Mouse (Mus musculus): ENCODE measurements around the gene Fxyd3. TPM values are rescaled to one million over a fixed set of nuclear protein-coding genes. Genes with fewer than 3 reads are reported as not detected.

Fxyd3 gene
- polyA plus RNA-seq, 1 experiment = not detected

GRCm38 (mm10) chr7:31039011-31039410 is 37.5 kb downstream of the Fxyd3 start:
- WGBS = 88% methylated on average over 4 of the region's 4 CpGs
- no peak overlapping the region for H3K27ac ChIP-seq (ENCODE audit: insufficient read depth, low read depth, low read length)
- H3K4me1 ChIP-seq (ENCODE audit: control insufficient read depth, insufficient read depth, low read length) = peaks cover 8% of the 10 kb centered on the region
- no peak for TF ChIP-seq POLR2A (IDR thresholded peaks at IDR 0.05; ENCODE audit: insufficient read depth, low read depth, low read length)
- no peak for TF ChIP-seq CTCF (IDR thresholded peaks at IDR 0.05; ENCODE audit: insufficient read depth, low read depth, low read length)
- no peak overlapping the region for H3K4me3 ChIP-seq (ENCODE audit: insufficient read depth, low read depth, low read length)

- peaks cover 8% of the 10 kb centered on the region for H3K4me1 ChIP-seq (ENCODE audit: control insufficient read depth, insufficient read depth, low read length)
- H3K27ac ChIP-seq (ENCODE audit: insufficient read depth, low read depth, low read length) = no peak overlapping the region
- H3K4me3 ChIP-seq (ENCODE audit: insufficient read depth, low read depth, low read length) = no peak overlapping the region
- no peak for TF ChIP-seq POLR2A (IDR thresholded peaks at IDR 0.05; ENCODE audit: insufficient read depth, low read depth, low read length)
- no peak for TF ChIP-seq CTCF (IDR thresholded peaks at IDR 0.05; ENCODE audit: insufficient read depth, low read depth, low read length)
- WGBS = 76% methylated on average over 2 of the region's 2 CpGs
Observed at GRCm38 (mm10) chr7:31037675-31038074, 38.8 kb downstream of the Fxyd3 start.

- 84% methylated on average over 7 of the region's 7 CpGs for WGBS
- TF ChIP-seq CTCF (IDR thresholded peaks at IDR 0.05; ENCODE audit: insufficient read depth, low read depth, low read length) (no peak), POLR2A (IDR thresholded peaks at IDR 0.05; ENCODE audit: insufficient read depth, low read depth, low read length) (no peak)
- Histone ChIP-seq H3K27ac (ENCODE audit: insufficient read depth, low read depth, low read length) (no peak overlapping the region), H3K4me1 (ENCODE audit: control insufficient read depth, insufficient read depth, low read length) (peaks cover 3% of the 10 kb centered on the region), H3K4me3 (ENCODE audit: insufficient read depth, low read depth, low read length) (no peak overlapping the region)
Observed at GRCm38 (mm10) chr7:31036917-31037316, 39.6 kb downstream of the Fxyd3 start.

GRCm38 (mm10) chr7:31035291-31035690 is 41.2 kb downstream of the Fxyd3 start:
- Histone ChIP-seq H3K4me1 (ENCODE audit: control insufficient read depth, insufficient read depth, low read length) (no peaks in the 10 kb centered on the region), H3K4me3 (ENCODE audit: insufficient read depth, low read depth, low read length) (no peak overlapping the region), H3K27ac (ENCODE audit: insufficient read depth, low read depth, low read length) (no peak overlapping the region)
- TF ChIP-seq POLR2A (IDR thresholded peaks at IDR 0.05; ENCODE audit: insufficient read depth, low read depth, low read length) (no peak), CTCF (IDR thresholded peaks at IDR 0.05; ENCODE audit: insufficient read depth, low read depth, low read length) (no peak)
- WGBS = 84% methylated on average over 11 of the region's 11 CpGs

GRCm38 (mm10) chr7:31034789-31035188 is 41.7 kb downstream of the Fxyd3 start:
- no peak for TF ChIP-seq CTCF (IDR thresholded peaks at IDR 0.05; ENCODE audit: insufficient read depth, low read depth, low read length)
- TF ChIP-seq POLR2A (IDR thresholded peaks at IDR 0.05; ENCODE audit: insufficient read depth, low read depth, low read length) = no peak
- 67% methylated on average over 11 of the region's 11 CpGs for WGBS
- no peaks in the 10 kb centered on the region for H3K4me1 ChIP-seq (ENCODE audit: control insufficient read depth, insufficient read depth, low read length)
- no peak overlapping the region for H3K4me3 ChIP-seq (ENCODE audit: insufficient read depth, low read depth, low read length)
- H3K27ac ChIP-seq (ENCODE audit: insufficient read depth, low read depth, low read length) = no peak overlapping the region

- 74% methylated on average over 9 of the region's 9 CpGs for WGBS
- TF ChIP-seq CTCF (IDR thresholded peaks at IDR 0.05; ENCODE audit: insufficient read depth, low read depth, low read length) (no peak), POLR2A (IDR thresholded peaks at IDR 0.05; ENCODE audit: insufficient read depth, low read depth, low read length) (no peak)
Observed at GRCm38 (mm10) chr7:31033409-31034165, 42.9 kb downstream of the Fxyd3 start.

GRCm38 (mm10) chr7:31031731-31032130 is 44.8 kb downstream of the Fxyd3 start:
- WGBS = 90% methylated on average over 7 of the region's 7 CpGs
- no peak overlapping the region for H3K4me3 ChIP-seq (ENCODE audit: insufficient read depth, low read depth, low read length)

More at GRCm38 (mm10) chr7:31033409-31034165, 42.9 kb downstream of the Fxyd3 start:
- H3K4me3 ChIP-seq (ENCODE audit: insufficient read depth, low read depth, low read length) = no peak overlapping the region
- no peaks in the 10 kb centered on the region for H3K4me1 ChIP-seq (ENCODE audit: control insufficient read depth, insufficient read depth, low read length)
- no peak overlapping the region for H3K27ac ChIP-seq (ENCODE audit: insufficient read depth, low read depth, low read length)

GRCm38 (mm10) chr7:31030717-31031116 is 45.8 kb downstream of the Fxyd3 start:
- Histone ChIP-seq H3K4me1 (ENCODE audit: control insufficient read depth, insufficient read depth, low read length) (no peaks in the 10 kb centered on the region), H3K4me3 (ENCODE audit: insufficient read depth, low read depth, low read length) (no peak overlapping the region), H3K27ac (ENCODE audit: insufficient read depth, low read depth, low read length) (no peak overlapping the region)
- TF ChIP-seq POLR2A (IDR thresholded peaks at IDR 0.05; ENCODE audit: insufficient read depth, low read depth, low read length) = no peak
- no peak for TF ChIP-seq CTCF (IDR thresholded peaks at IDR 0.05; ENCODE audit: insufficient read depth, low read depth, low read length)
- WGBS = 71% methylated on average over 2 of the region's 2 CpGs

More at GRCm38 (mm10) chr7:31031731-31032130, 44.8 kb downstream of the Fxyd3 start:
- TF ChIP-seq POLR2A (IDR thresholded peaks at IDR 0.05; ENCODE audit: insufficient read depth, low read depth, low read length) = no peak
- TF ChIP-seq CTCF (IDR thresholded peaks at IDR 0.05; ENCODE audit: insufficient read depth, low read depth, low read length) = no peak
- Histone ChIP-seq H3K4me1 (ENCODE audit: control insufficient read depth, insufficient read depth, low read length) (no peaks in the 10 kb centered on the region), H3K27ac (ENCODE audit: insufficient read depth, low read depth, low read length) (no peak overlapping the region)

- no peak overlapping the region for H3K27ac ChIP-seq (ENCODE audit: insufficient read depth, low read depth, low read length)
- TF ChIP-seq CTCF (IDR thresholded peaks at IDR 0.05; ENCODE audit: insufficient read depth, low read depth, low read length) (no peak), POLR2A (IDR thresholded peaks at IDR 0.05; ENCODE audit: insufficient read depth, low read depth, low read length) (no peak)
- no peaks in the 10 kb centered on the region for H3K4me1 ChIP-seq (ENCODE audit: control insufficient read depth, insufficient read depth, low read length)
- H3K4me3 ChIP-seq (ENCODE audit: insufficient read depth, low read depth, low read length) = no peak overlapping the region
- WGBS = 80% methylated on average over 8 of the region's 8 CpGs
Observed at GRCm38 (mm10) chr7:31028609-31029008, 47.9 kb downstream of the Fxyd3 start.

Other genes with a start within 250 kb of the Fxyd3 start
- not detected in 2 replicates for gene Ffar3, start 220.5 kb downstream of the Fxyd3 start, polyA plus RNA-seq (2012; ENCODE audit: insufficient read depth, insufficient read length, low replicate concordance, missing spikeins)
- not detected in 2 replicates for gene Ffar1, start 215.1 kb downstream of the Fxyd3 start, polyA plus RNA-seq (2012; ENCODE audit: insufficient read depth, insufficient read length, low replicate concordance, missing spikeins)
- gene Cd22, start 196.4 kb downstream of the Fxyd3 start, polyA plus RNA-seq (2012; ENCODE audit: insufficient read depth, insufficient read length, low replicate concordance, missing spikeins) = not detected in 2 replicates
- not detected in 2 replicates for gene Mag, start 161.8 kb downstream of the Fxyd3 start, polyA plus RNA-seq (2012; ENCODE audit: insufficient read depth, insufficient read length, low replicate concordance, missing spikeins)
- gene Hamp2, start 152.0 kb downstream of the Fxyd3 start, polyA plus RNA-seq (2012; ENCODE audit: insufficient read depth, insufficient read length, low replicate concordance, missing spikeins) = not detected in 2 replicates
- not detected in 2 replicates for gene Hamp, start 132.7 kb downstream of the Fxyd3 start, polyA plus RNA-seq (2012; ENCODE audit: insufficient read depth, insufficient read length, low replicate concordance, missing spikeins)
- 282 TPM in 1 of 2 replicates, not detected in the other for gene Usf2, start 119.9 kb downstream of the Fxyd3 start, polyA plus RNA-seq (2012; ENCODE audit: insufficient read depth, insufficient read length, low replicate concordance, missing spikeins)
- not detected in 2 replicates for gene Lsr, start 103.2 kb downstream of the Fxyd3 start, polyA plus RNA-seq (2012; ENCODE audit: insufficient read depth, insufficient read length, low replicate concordance, missing spikeins)
- not detected in 2 replicates for gene Fam187b, start 102.9 kb downstream of the Fxyd3 start, polyA plus RNA-seq (2012; ENCODE audit: insufficient read depth, insufficient read length, low replicate concordance, missing spikeins)
- not detected in 2 replicates for gene Fxyd5, start 34.2 kb downstream of the Fxyd3 start, polyA plus RNA-seq (2012; ENCODE audit: insufficient read depth, insufficient read length, low replicate concordance, missing spikeins)
- gene Fxyd7, start 25.2 kb downstream of the Fxyd3 start, polyA plus RNA-seq (2012; ENCODE audit: insufficient read depth, insufficient read length, low replicate concordance, missing spikeins) = not detected in 2 replicates
- gene Fxyd1, start 19.5 kb downstream of the Fxyd3 start, polyA plus RNA-seq (2012; ENCODE audit: insufficient read depth, insufficient read length, low replicate concordance, missing spikeins) = not detected in 2 replicates
- gene Lgi4, start 17.4 kb downstream of the Fxyd3 start, polyA plus RNA-seq (2012; ENCODE audit: insufficient read depth, insufficient read length, low replicate concordance, missing spikeins) = not detected in 2 replicates
- gene Hpn, start 38.6 kb upstream of the Fxyd3 start, polyA plus RNA-seq (2012; ENCODE audit: insufficient read depth, insufficient read length, low replicate concordance, missing spikeins) = not detected in 2 replicates
- not detected in 2 replicates for gene Scn1b, start 50.3 kb upstream of the Fxyd3 start, polyA plus RNA-seq (2012; ENCODE audit: insufficient read depth, insufficient read length, low replicate concordance, missing spikeins)
- gene Gramd1a, start 79.2 kb upstream of the Fxyd3 start, polyA plus RNA-seq (2012; ENCODE audit: insufficient read depth, insufficient read length, low replicate concordance, missing spikeins) = not detected in 2 replicates
- not detected in 2 replicates for gene Scgb2b2, start 213.8 kb upstream of the Fxyd3 start, polyA plus RNA-seq (2012; ENCODE audit: insufficient read depth, insufficient read length, low replicate concordance, missing spikeins)
- gene Scgb1b2, start 215.1 kb upstream of the Fxyd3 start, polyA plus RNA-seq (2012; ENCODE audit: insufficient read depth, insufficient read length, low replicate concordance, missing spikeins) = not detected in 2 replicates

Measured in olfactory bulb, adult 2 months (tissue).